Mouse (Mus musculus) CD4-positive, CD25-positive, alpha-beta regulatory T cell, adult 4 months (primary cell): Measurements from ENCODE around the gene Lrp4. TPM values are rescaled to one million over a fixed set of nuclear protein-coding genes. Genes with fewer than 3 reads are reported as not detected.
"Not testable (repeated sequence)": the region's sequence is repeated elsewhere in the genome, so short reads cannot be mapped to it uniquely, and the experiment has no call there.

Experiments
- ATAC-seq: one replicate; pipeline ENCODE4 v1.8.0; 2017
- polyA plus RNA-seq, 2 experiments: library from polyadenylated mRNA; unstranded; fragments of 100-300 nt; shearing (Covaris generic); gene quantifications; one replicate each; pipeline ENCODE4 v1.2.1; 2017

Lrp4 gene
- polyA plus RNA-seq, 2 experiments from 2014 or later, result 0.10 to 0.19 TPM

GRCm38 (mm10) chr2:91485256-91485655 lies 27.9 kb downstream of the Lrp4 start:
- ATAC-seq, result no peak

- ATAC-seq, result not testable (repeated sequence)
These were observed 30.0 kb downstream of the Lrp4 start for GRCm38 (mm10) chr2:91487295-91487694.

- ATAC-seq, result no peak
These were observed 34.8 kb downstream of the Lrp4 start for GRCm38 (mm10) chr2:91492071-91492635.

GRCm38 (mm10) chr2:91493981-91494380 lies 36.7 kb downstream of the Lrp4 start:
- ATAC-seq, result no peak

GRCm38 (mm10) chr2:91498093-91498719 lies 40.9 kb downstream of the Lrp4 start:
- peak; percentile 58 for ATAC-seq

- ATAC-seq, result no peak
These were observed 50.8 kb downstream of the Lrp4 start for GRCm38 (mm10) chr2:91508076-91508475.

GRCm38 (mm10) chr2:91517186-91517585 lies 59.9 kb downstream of the Lrp4 start:
- no peak for ATAC-seq

- ATAC-seq, result peak; percentile 98
These were observed 69.2 kb downstream of the Lrp4 start, which contains the start of gene Ckap5 for GRCm38 (mm10) chr2:91526294-91527146. Gene Ckap5, plus strand, starts transcription at chr2:91526762.

GRCm38 (mm10) chr2:91527147-91527486 lies 69.8 kb downstream of the Lrp4 start:
- peak; percentile 28 for ATAC-seq

- ATAC-seq, result peak; percentile 100
These were observed 80.4 kb downstream of the Lrp4 start for GRCm38 (mm10) chr2:91537588-91538205.

Other genes with a start within 250 kb of the Lrp4 start
- 10 to 100 TPM; 79.4 to 79.5 TPM for gene Ddb2, start 220.5 kb upstream of the Lrp4 start, polyA plus RNA-seq
- 1 to 10 TPM in 1 of 2 experiments, under 1 TPM in 1; 0.69 to 1.4 TPM for gene Pacsin3, start 201.6 kb upstream of the Lrp4 start, polyA plus RNA-seq
- gene Arfgap2, start 192.5 kb upstream of the Lrp4 start, polyA plus RNA-seq, result 100 to 1,000 TPM in 1 of 2 experiments, 10 to 100 TPM in 1; 87.2 to 143 TPM
- gene 1110051M20Rik, start 12.8 kb upstream of the Lrp4 start, polyA plus RNA-seq, result 10 to 100 TPM; 40.3 to 55.7 TPM
- 10 to 100 TPM; 44.5 to 62.8 TPM for gene Ckap5, start 69.3 kb downstream of the Lrp4 start, polyA plus RNA-seq
- under 1 TPM; 0.23 to 0.38 TPM for gene F2, start 178.9 kb downstream of the Lrp4 start, polyA plus RNA-seq
- gene Zfp408, start 192.3 kb downstream of the Lrp4 start, polyA plus RNA-seq, result 10 to 100 TPM; 10.8 to 22.1 TPM
- gene Arhgap1, start 192.3 kb downstream of the Lrp4 start, polyA plus RNA-seq, result 100 to 1,000 TPM; 160 to 256 TPM